Mouse (Mus musculus) cortical plate, adult 2 months (tissue): ENCODE measurements at regions not wholly inside any gene's neighbourhood (a gene's known extent, or its start where the extent isn't known, plus 50 kb on each side); places are given as distances from the start of the nearest gene placed in this dataset.

ENCODE experiments used
- H3K27ac ChIP-seq: fragments of 200-500 bp; 2 replicates; pipeline ENCODE4 v1.5.1; 2012; ENCODE audit warnings: low read length, control low read depth, inconsistent platforms; ENCODE audit not compliant: insufficient read depth
- H3K4me1 ChIP-seq: fragments of 200-500 bp; 2 replicates; pipeline ENCODE4 v1.6.1; 2011; ENCODE audit warnings: low read length; ENCODE audit not compliant: control insufficient read depth, insufficient read depth
- H3K4me3 ChIP-seq: fragments of 200-500 bp; 2 replicates; pipeline ENCODE4 v1.5.1; 2011; ENCODE audit warnings: mild to moderate bottlenecking, low read length, control low read depth; ENCODE audit not compliant: insufficient read depth
- CTCF ChIP-seq: fragments of 200-500 bp; IDR thresholded peaks from 2 replicates; pipeline ENCODE4 v1.5.1; 2011; ENCODE audit warnings: mild to moderate bottlenecking, control low read depth, low read length; ENCODE audit not compliant: insufficient read depth; ENCODE audit errors: extremely low read depth
- POLR2A ChIP-seq: fragments of 200-500 bp; IDR thresholded peaks from 2 replicates; pipeline ENCODE4 v1.6.1; 2011; ENCODE audit warnings: mild to moderate bottlenecking, low read length, control low read depth; ENCODE audit not compliant: insufficient read depth; ENCODE audit errors: extremely low read depth

DNA sequence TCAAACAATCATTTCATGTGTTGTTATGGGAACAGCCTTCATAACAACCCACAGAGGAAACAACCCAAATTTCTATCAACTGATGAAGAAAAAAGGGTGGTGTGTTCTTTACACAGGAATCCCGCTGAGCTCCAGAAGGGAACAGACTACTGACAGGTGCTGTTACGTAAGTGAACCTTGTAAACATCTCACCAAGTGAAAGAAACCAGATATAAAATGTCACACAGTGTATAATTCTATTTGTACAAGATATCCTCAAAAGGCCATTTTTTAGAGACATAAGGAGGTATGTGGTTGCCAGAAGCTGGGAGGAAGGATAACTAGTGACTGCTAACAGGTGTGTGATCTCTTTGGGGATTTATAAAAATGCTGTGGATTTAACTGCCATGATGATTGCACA is 119.9 kb downstream of the Plod2 start:
- H3K4me1 ChIP-seq, result no peaks in the 10 kb centered on the region
- no peak for TF ChIP-seq CTCF
- no peak for TF ChIP-seq POLR2A
- H3K4me3 ChIP-seq, result no peak overlapping the region
- no peak overlapping the region for H3K27ac ChIP-seq

DNA sequence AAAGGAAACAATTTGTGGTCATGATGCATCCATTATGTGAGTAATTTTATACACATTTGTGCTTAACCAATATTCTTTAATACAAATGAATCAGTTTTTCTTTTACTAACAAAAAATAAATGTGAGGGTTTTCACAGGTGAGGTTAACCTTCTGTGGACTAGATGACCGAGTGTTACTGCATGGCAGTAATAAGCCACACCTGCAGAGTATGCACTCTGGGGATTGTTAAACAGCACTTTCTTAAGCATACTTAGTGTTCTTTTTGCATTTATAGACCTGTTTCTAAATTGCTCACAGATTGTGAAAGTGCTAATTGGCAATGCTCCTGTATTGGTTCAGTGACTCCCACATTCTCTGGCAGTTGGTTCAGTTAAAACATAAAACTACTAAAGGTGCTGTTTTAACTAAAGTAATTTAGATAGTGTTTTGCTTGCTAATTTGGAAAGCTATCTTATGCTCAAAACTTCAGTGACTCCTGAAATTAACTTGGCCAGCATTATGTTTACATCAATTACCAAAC is 125.4 kb downstream of the Plod2 start:
- no peak overlapping the region for H3K4me3 ChIP-seq
- no peak overlapping the region for H3K27ac ChIP-seq
- no peaks in the 10 kb centered on the region for H3K4me1 ChIP-seq
- no peak for TF ChIP-seq POLR2A
- TF ChIP-seq CTCF, result no peak

GRCm38 (mm10) chr9:92671966-92672365 is 129.9 kb downstream of the Plod2 start:
- Histone ChIP-seq H3K4me3 (no peak overlapping the region), H3K4me1 (no peaks in the 10 kb centered on the region), H3K27ac (no peak overlapping the region)
- TF ChIP-seq POLR2A (no peak), CTCF (no peak)

DNA sequence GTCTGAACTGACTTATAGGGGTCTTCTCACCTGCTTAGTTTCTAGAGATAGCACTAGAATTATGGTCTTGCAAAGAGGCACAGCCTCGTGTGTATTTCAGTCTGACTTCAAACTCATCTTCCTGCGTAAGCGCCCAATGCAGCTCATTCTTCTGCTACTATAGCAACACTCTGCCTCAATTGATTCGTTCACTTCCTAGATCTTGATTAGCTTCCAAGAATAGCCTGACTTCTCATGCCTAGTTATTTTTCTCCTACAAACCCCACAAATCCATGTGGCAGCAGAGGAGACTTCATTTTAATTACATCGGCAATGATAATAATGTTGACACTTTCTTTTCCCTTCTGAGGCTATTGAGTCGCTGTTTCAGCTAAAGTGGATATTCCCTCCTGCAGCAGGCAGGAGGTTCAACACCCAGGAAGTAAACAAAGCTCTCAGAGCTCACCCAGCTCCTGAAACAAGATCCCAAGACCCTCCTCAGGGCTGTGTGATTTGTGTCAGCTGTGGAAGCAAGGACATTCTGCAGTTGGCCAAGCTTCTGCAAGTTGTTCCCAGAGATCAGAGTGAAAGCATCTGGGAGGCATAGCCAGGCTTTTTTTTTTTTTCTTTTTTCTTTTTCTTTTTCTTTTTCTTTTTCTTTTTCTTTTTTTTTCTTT is 152.5 kb downstream of the Plod2 start:
- no peaks in the 10 kb centered on the region for H3K4me1 ChIP-seq
- no peak overlapping the region for H3K4me3 ChIP-seq
- no peak overlapping the region for H3K27ac ChIP-seq
- TF ChIP-seq POLR2A (no peak), CTCF (no peak)

DNA sequence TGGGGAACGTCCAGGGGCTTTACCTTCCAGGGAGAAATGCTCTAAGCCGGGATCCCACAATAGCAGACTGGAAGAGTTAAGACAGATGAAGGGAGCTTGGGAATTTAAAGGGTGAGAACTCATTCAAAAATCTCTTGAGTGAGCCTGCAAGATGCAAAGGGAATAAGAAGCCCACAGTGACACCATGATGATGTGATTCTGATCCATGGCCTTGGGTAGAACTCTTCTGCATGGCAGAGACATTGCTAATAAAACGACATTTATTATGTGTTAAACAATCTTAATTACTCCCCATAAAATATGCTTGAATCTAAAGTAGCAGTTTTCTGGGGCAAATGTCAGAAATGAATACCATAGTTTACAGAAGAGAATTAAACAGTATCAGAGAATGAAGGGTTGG is 155.9 kb downstream of the Plod2 start:
- TF ChIP-seq CTCF (no peak), POLR2A (no peak)
- Histone ChIP-seq H3K4me3 (no peak overlapping the region), H3K4me1 (no peaks in the 10 kb centered on the region), H3K27ac (no peak overlapping the region)

DNA sequence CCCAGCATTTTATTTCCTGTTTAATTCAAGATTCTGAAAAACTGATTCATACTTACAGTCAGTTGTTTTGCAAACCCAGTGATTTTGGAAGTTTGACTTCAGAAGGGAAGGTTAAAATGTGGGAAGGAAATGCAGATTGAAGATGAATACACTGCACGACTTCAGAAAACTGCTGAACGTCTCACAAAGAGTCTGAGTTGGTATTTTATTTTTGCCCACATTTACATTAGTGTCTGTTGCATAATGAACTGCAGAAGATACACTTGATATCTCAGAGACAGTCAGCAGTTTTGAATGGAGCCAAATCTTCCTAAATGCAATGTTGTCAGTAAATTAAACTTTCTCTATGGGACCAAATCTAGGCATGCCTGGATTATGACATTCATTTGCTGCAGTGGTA is 162.7 kb downstream of the Plod2 start:
- no peak for TF ChIP-seq POLR2A
- TF ChIP-seq CTCF, result no peak
- H3K4me3 ChIP-seq, result no peak overlapping the region
- no peak overlapping the region for H3K27ac ChIP-seq
- no peaks in the 10 kb centered on the region for H3K4me1 ChIP-seq

GRCm38 (mm10) chr9:92707011-92707410 is 165.0 kb downstream of the Plod2 start:
- no peaks in the 10 kb centered on the region for H3K4me1 ChIP-seq
- no peak overlapping the region for H3K4me3 ChIP-seq
- H3K27ac ChIP-seq, result no peak overlapping the region
- TF ChIP-seq POLR2A (no peak), CTCF (no peak)

- H3K4me3 ChIP-seq, result no peak overlapping the region
- no peaks in the 10 kb centered on the region for H3K4me1 ChIP-seq
- no peak overlapping the region for H3K27ac ChIP-seq
- TF ChIP-seq POLR2A, result no peak
These were observed 175.2 kb downstream of the Plod2 start for GRCm38 (mm10) chr9:92717176-92717575.

- no peaks in the 10 kb centered on the region for H3K4me1 ChIP-seq
- H3K27ac ChIP-seq, result no peak overlapping the region
- no peak overlapping the region for H3K4me3 ChIP-seq
- TF ChIP-seq POLR2A (no peak), CTCF (no peak)
These were observed 176.3 kb downstream of the Plod2 start for GRCm38 (mm10) chr9:92718337-92718736.

DNA sequence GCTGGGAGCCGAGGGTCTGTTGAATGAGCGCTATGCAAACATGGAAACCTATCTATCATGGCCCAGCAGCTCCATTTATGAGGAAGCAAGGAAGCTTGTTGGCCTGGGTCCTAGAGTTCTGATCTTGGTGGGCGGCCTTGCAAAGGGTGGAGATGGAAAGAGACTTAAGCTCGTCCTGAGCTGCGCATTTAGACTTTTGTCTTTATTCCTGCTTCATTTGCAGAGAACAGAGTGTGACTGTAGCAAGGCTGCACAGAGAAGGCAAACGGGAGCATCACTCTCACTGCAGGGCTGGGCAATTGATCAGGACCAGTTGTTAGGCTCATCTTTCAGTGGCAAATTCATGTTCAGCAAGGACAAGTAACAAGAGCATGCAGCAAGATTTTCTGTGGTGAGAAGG is 177.2 kb downstream of the Plod2 start:
- TF ChIP-seq CTCF (no peak), POLR2A (no peak)
- Histone ChIP-seq H3K27ac (no peak overlapping the region), H3K4me1 (no peaks in the 10 kb centered on the region)

More for the DNA sequence above, 177.2 kb downstream of the Plod2 start:
- H3K4me3 ChIP-seq, result no peak overlapping the region
